Mouse (Mus musculus) layer of hippocampus, postnatal 25 days (tissue): ENCODE measurements around the gene Gm14308. TPM values are rescaled to one million over a fixed set of nuclear protein-coding genes. Genes with fewer than 3 reads are reported as not detected.
"Not testable (repeated sequence)": the region's sequence is repeated elsewhere in the genome, so short reads cannot be mapped to it uniquely, and the experiment has no call there.

Experiments
- DNase-seq, 2 experiments: peaks; one replicate each; pipeline ENCODE4 v3.0.0; 2022; ENCODE audit warnings: mixed read lengths in 2 of 2, low spot score in 1 of 2; ENCODE audit errors: extremely low spot score in 1 of 2
- total RNA-seq, 2 experiments: library from RNA; stranded (reverse); gene quantifications; 2 replicates each; pipeline ENCODE4 v1.2.3; 2021

Gm14308 gene
- 10 to 100 TPM; 13.2 to 18.0 TPM for total RNA-seq

DNA sequence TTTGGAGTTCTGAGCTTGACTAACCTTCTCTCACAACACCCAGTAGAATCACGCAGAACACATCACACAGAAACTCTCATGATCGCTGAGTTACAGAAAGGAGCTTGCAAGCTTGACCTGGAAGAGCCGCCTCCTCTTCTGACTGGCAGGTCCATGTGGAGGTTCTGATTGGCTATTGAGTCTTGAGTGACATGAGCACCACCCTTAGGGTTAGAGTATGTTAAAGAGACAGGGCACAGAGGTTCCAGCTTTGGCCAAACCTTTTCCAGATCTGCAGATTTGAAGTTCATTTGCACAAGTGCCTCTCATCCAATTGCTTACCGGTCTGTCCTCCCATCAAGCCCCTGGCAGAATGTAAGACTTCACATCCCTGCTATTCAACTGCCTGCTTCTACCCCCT lies at the start of gene Gm14308:
Gene Gm14308 (minus strand): TSS at position 101 of the 400 bp plus-strand sequence.
- not testable (repeated sequence) for DNase-seq

DNA sequence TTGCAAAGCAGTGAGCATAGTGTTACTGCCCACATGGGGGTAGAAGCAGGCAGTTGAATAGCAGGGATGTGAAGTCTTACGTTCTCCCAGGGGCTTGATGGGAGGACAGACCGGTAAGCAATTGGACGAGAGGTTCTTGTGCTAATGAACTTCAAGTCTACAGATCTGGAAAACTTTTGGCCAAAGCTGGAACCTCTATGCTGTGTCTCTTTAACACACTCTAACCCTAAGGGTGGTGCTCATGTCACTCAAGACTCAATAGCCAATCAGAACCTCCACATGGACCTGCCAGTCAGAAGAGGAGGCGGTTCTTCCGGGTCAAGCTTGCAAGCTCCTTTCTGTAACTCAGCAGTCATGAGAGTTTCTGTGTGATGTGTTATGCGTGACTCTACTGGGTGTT lies 34.1 kb upstream of the Gm14308 start, which contains the start of gene Zfp973:
Gene Zfp973 (plus strand): TSS at position 301 of the 400 bp plus-strand sequence.
- not testable (repeated sequence) for DNase-seq

Other genes starting within 250 kb of the Gm14308 start
- 10 to 100 TPM; 12.4 to 18.1 TPM for gene Gm14435, start 212.8 kb downstream of the Gm14308 start, total RNA-seq
- gene Gm14434, start 149.6 kb downstream of the Gm14308 start, total RNA-seq, result not detected
- not detected for gene Zfp967, start 115.3 kb downstream of the Gm14308 start, total RNA-seq
- 10 to 100 TPM; 11.9 to 12.6 TPM for gene Zfp973, start 34.2 kb upstream of the Gm14308 start, total RNA-seq
- gene Gm14305, start 72.0 kb upstream of the Gm14308 start, total RNA-seq, result 10 to 100 TPM; 33.8 to 37.0 TPM
- 10 to 100 TPM; 18.8 to 24.2 TPM for gene Gm14295, start 162.3 kb upstream of the Gm14308 start, total RNA-seq
- not detected for gene Gm14408, start 194.8 kb upstream of the Gm14308 start, total RNA-seq